14 mouse cellular contexts compared by ENCODE assay signal in genomic region chr8:77375999-77376398, GRCm38 (mm10).
DNase-seq lines count a peak whose midpoint lies in the region; ATAC-seq and TF ChIP-seq lines count a peak whose summit lies in the region.
"Had no signal": no experiment of that assay in that cellular context is flagged by ENCODE, and none has a peak within 500 bp of the region (broad histone marks: within the 10 kb centered on the region; RNA-seq: fewer than 3 reads in every experiment).

No protein-coding gene starts in this region.

- WGBS in heart, embryonic 12.5 days: 64% methylated on average over 2 of the region's 2 CpGs

- H3K27ac ChIP-seq in heart, embryonic 12.5 days (ENCODE audit: poor library complexity, severe bottlenecking): 0 out of 2 replicates have a peak overlapping the region, but pooled peaks have one; percentile 20
- H3K27ac ChIP-seq in left cerebral cortex, adult 2 months: peak overlapping the region; percentile 25
- H3K27ac ChIP-seq: forebrain, embryonic 10.5 days; hindbrain, embryonic 15.5 days had no signal

- H3K9ac ChIP-seq in heart, embryonic 12.5 days: no peak overlapping the region
- H3K9ac ChIP-seq: heart, embryonic 15.5 days; hindbrain, embryonic 15.5 days had no signal

- peaks cover 20% of the 10 kb centered on the region for H3K4me1 ChIP-seq in heart, embryonic 12.5 days (replicated peaks)

- H3K9me3 ChIP-seq in heart, embryonic 12.5 days (replicated peaks): no peaks in the 10 kb centered on the region
- H3K9me3 ChIP-seq: forebrain, embryonic 10.5 days; heart, embryonic 15.5 days; hindbrain, embryonic 15.5 days had no signal

- ATAC-seq in heart, embryonic 12.5 days (ENCODE audit: insufficient number of reproducible peaks, low FRiP score): no peak
- peak; percentile 1 for ATAC-seq in Patski
- ATAC-seq: intestine, embryonic 16.5 days had no signal

- no peak overlapping the region for H3K4me3 ChIP-seq in heart, embryonic 12.5 days
- no peak overlapping the region for H3K4me3 ChIP-seq in left cerebral cortex, adult 2 months
- H3K4me3 ChIP-seq: erythroblast, embryonic 14.5 days; forebrain, embryonic 10.5 days; heart, embryonic 15.5 days; hindbrain, embryonic 15.5 days had no signal

- H3K36me3 ChIP-seq in heart, embryonic 12.5 days: peaks cover 35% of the 10 kb centered on the region
- H3K36me3 ChIP-seq: hindbrain, embryonic 15.5 days had no signal

- POLR2A ChIA-PET in Patski (lab: Charles Lee): no interaction called here

- intact Hi-C loops in left cerebral cortex, adult 2 months (cut with DNase I): loop anchor here (10.0 kb wide), 1 partner anchor 471 kb away; no protein-coding TSS in a partner anchor
- intact Hi-C loops in left cerebral cortex, postnatal 14 days (cut with DNase I): no loop called here

- H3K27me3 ChIP-seq in heart, embryonic 12.5 days (replicated peaks): no peaks in the 10 kb centered on the region
- H3K27me3 ChIP-seq in Patski: no peaks in the 10 kb centered on the region
- H3K27me3 ChIP-seq: CH12.LX; heart, embryonic 15.5 days; hindbrain, embryonic 15.5 days had no signal

- H3K4me2 ChIP-seq in heart, embryonic 12.5 days: peak overlapping the region; percentile 38
- H3K4me2 ChIP-seq: heart, embryonic 15.5 days; hindbrain, embryonic 15.5 days had no signal

- CTCF ChIA-PET in Patski (lab: Charles Lee): interaction anchor here (1.0 to 1.6 kb wide), 5 partner anchors 9 to 43 kb away, joined by 3 read pairs; no protein-coding TSS in a partner anchor

- no peak for TF ChIP-seq CTCF in left cerebral cortex, adult 2 months (IDR thresholded peaks at IDR 0.05)
- no peak for TF ChIP-seq CTCF in Patski (IDR thresholded peaks at IDR 0.05)

- in situ Hi-C loops in Patski (cut with MboI; ENCODE audit: low pct_unique_long_range_greater_than_20kb): no loop called here

- no peak for DNase-seq in heart, adult 8-10 months (ENCODE audit: low spot score)
- no peak for DNase-seq in left cerebral cortex, adult 2 months (ENCODE audit: extremely low spot score in 1 of 2, low spot score in 2 of 2)
- DNase-seq in left cerebral cortex, postnatal 14 days (ENCODE audit: low spot score in 2 of 2): no peak
- DNase-seq in Patski (ENCODE audit: low read depth, low spot score): no peak
- DNase-seq in kidney, adult 18-20 months: no peak
- DNase-seq: adrenal gland, adult 8-10 months; gastrocnemius, postnatal 36 days had no signal
